Mouse (Mus musculus): ENCODE measurements around the gene Tlnrd1.

The Tlnrd1 gene

GRCm38 (mm10) chr7:83844807-83845206, 39.3 kb downstream of the Tlnrd1 start:
- no peak for DNase-seq (ENCODE audit: low spot score in 2 of 2)

- no peak for DNase-seq (ENCODE audit: low spot score in 2 of 2)
Measured at GRCm38 (mm10) chr7:83842486-83843259, 41.4 kb downstream of the Tlnrd1 start.

GRCm38 (mm10) chr7:83840076-83840475, 44.0 kb downstream of the Tlnrd1 start:
- no peak for DNase-seq (ENCODE audit: low spot score in 2 of 2)

- no peak for DNase-seq (ENCODE audit: low spot score in 2 of 2)
Measured at GRCm38 (mm10) chr7:83838525-83839224, 45.4 kb downstream of the Tlnrd1 start.

Measured in thymus, postnatal 10 days (tissue).